Mouse (Mus musculus) midbrain, embryonic 16.5 days (tissue): ENCODE results near the gene Ap1g1. TPM values are rescaled to one million over a fixed set of nuclear protein-coding genes. Genes with fewer than 3 reads are reported as not detected.

ENCODE experiments used
- ATAC-seq: fragments of 200-750 bp; cut with Nextera tagmentation; 2 replicates; pipeline ENCODE4 v1.8.0; 2017; ENCODE audit warnings: moderate TSS enrichment
- H3K27ac ChIP-seq: fragments of 300-500 bp; sonication (generic); 2 replicates; pipeline ENCODE4 v1.5.1; 2014; ENCODE audit warnings: mild to moderate bottlenecking, low read length, mixed read lengths
- H3K27me3 ChIP-seq: fragments of 300-500 bp; sonication (generic); 2 replicates; pipeline ENCODE4 v1.6.1; 2014; ENCODE audit warnings: low read depth, low read length, mixed read lengths; ENCODE audit not compliant: control insufficient read depth, insufficient read depth
- H3K36me3 ChIP-seq: fragments of 300-500 bp; sonication (generic); 2 replicates; pipeline ENCODE4 v1.6.1; 2014; ENCODE audit warnings: mild to moderate bottlenecking, low read length, moderate library complexity, mixed read lengths; ENCODE audit not compliant: control insufficient read depth, insufficient read depth
- H3K4me1 ChIP-seq: fragments of 300-500 bp; sonication (generic); 2 replicates; pipeline ENCODE4 v1.6.1; 2014; ENCODE audit warnings: mild to moderate bottlenecking, low read length, mixed read lengths; ENCODE audit not compliant: control insufficient read depth, insufficient read depth
- H3K4me2 ChIP-seq: fragments of 300-500 bp; sonication (generic); 2 replicates; pipeline ENCODE4 v1.6.1; 2014; ENCODE audit warnings: mild to moderate bottlenecking, low read length, mixed read lengths
- H3K4me3 ChIP-seq: fragments of 300-500 bp; sonication (generic); 2 replicates; pipeline ENCODE4 v1.5.1; 2014; ENCODE audit warnings: low read depth, mild to moderate bottlenecking, low read length, moderate library complexity, mixed read lengths
- H3K9ac ChIP-seq: fragments of 300-500 bp; sonication (generic); 2 replicates; pipeline ENCODE4 v1.6.1; 2014; ENCODE audit warnings: low read depth, low read length, mixed read lengths
- H3K9me3 ChIP-seq: fragments of 300-500 bp; sonication (generic); replicated peaks from 2 replicates; pipeline ENCODE4 v1.6.1; 2014; ENCODE audit warnings: mild to moderate bottlenecking, low read length, mixed read lengths; ENCODE audit not compliant: control insufficient read depth, poor library complexity, severe bottlenecking
- WGBS: fragments of 180-500 bp; shearing (Covaris S2); extraction: QIAGEN DNeasy Blood & Tissue Kit; methylation state at CpG from one replicate; pipeline ENCODE4 v1.1.7; 2014; 5-methylcytosine and 5-hydroxymethylcytosine counted together
- polyA plus RNA-seq: library from polyadenylated mRNA; unstranded; fragments of >200 nt; fragmentation: Nextera tagmentation; extraction: Ambion mirVana; gene quantifications from 2 replicates; pipeline ENCODE4 v1.2.1, GENCODE M21; 2015

The Ap1g1 gene
- 53.0 and 55.4 TPM in 2 replicates for polyA plus RNA-seq

- H3K4me3 ChIP-seq = peak within 1 kb of the TSS; percentile 90
- H3K9ac ChIP-seq = peak within 1 kb of the TSS; percentile 91
- peak; percentile 98 for ATAC-seq
- no peaks in the 10 kb centered on the region for H3K36me3 ChIP-seq
- peak within 1 kb of the TSS; percentile 98 for H3K27ac ChIP-seq
- under 1% methylated on average over 55 of the region's 64 CpGs for WGBS
- H3K9me3 ChIP-seq = no peaks in the 10 kb centered on the region
- H3K27me3 ChIP-seq = peaks cover 5% of the 10 kb centered on the region; the same call in 1 of the 2 replicates
- H3K4me2 ChIP-seq = peak within 1 kb of the TSS; percentile 98
- H3K4me1 ChIP-seq = peaks cover 20% of the 10 kb centered on the region
Observed at GRCm38 (mm10) chr8:109778280-109778977, at the start of gene Ap1g1. TSS of gene Ap1g1 (plus strand) at chr8:109778554.

GRCm38 (mm10) chr8:109731012-109731411 lies 47.3 kb upstream of the Ap1g1 start:
- Histone ChIP-seq H3K27me3 (no peaks in the 10 kb centered on the region), H3K9ac (no peak overlapping the region), H3K27ac (no peak overlapping the region), H3K4me2 (no peak overlapping the region), H3K4me3 (no peak overlapping the region), H3K36me3 (peaks cover 29% of the 10 kb centered on the region; the same call in 1 of the 2 replicates), H3K9me3 (no peaks in the 10 kb centered on the region), H3K4me1 (peaks cover 4% of the 10 kb centered on the region)
- ATAC-seq = no peak
- WGBS = 75% methylated on average over 3 of the region's 3 CpGs

GRCm38 (mm10) chr8:109734018-109734417 lies 44.3 kb upstream of the Ap1g1 start:
- Histone ChIP-seq H3K4me3 (no peak overlapping the region), H3K4me2 (no peak overlapping the region), H3K9ac (no peak overlapping the region), H3K27me3 (no peaks in the 10 kb centered on the region), H3K9me3 (no peaks in the 10 kb centered on the region), H3K4me1 (peaks cover 13% of the 10 kb centered on the region), H3K27ac (no peak overlapping the region), H3K36me3 (peaks cover 29% of the 10 kb centered on the region; the same call in 1 of the 2 replicates)
- 97% methylated on average over 3 of the region's 3 CpGs for WGBS
- ATAC-seq = no peak

- Histone ChIP-seq H3K4me1 (peaks cover 13% of the 10 kb centered on the region), H3K27me3 (no peaks in the 10 kb centered on the region), H3K36me3 (peaks cover 17% of the 10 kb centered on the region; the same call in 1 of the 2 replicates), H3K4me3 (peak overlapping the region; percentile 99), H3K4me2 (peak overlapping the region; percentile 95), H3K9ac (peak overlapping the region; percentile 99), H3K27ac (peak overlapping the region; percentile 69; the same call in 1 of the 2 replicates), H3K9me3 (no peaks in the 10 kb centered on the region)
- no peak for ATAC-seq
- 9% methylated on average over 8 of the region's 8 CpGs for WGBS
Observed at GRCm38 (mm10) chr8:109736819-109737218, 41.5 kb upstream of the Ap1g1 start.

- H3K27me3 ChIP-seq = no peaks in the 10 kb centered on the region
- ATAC-seq = peak; percentile 85
- H3K36me3 ChIP-seq = peaks cover 12% of the 10 kb centered on the region; the same call in 1 of the 2 replicates
- H3K27ac ChIP-seq = peak within 1 kb of the TSS; percentile 69
- H3K4me1 ChIP-seq = peaks cover 13% of the 10 kb centered on the region
- WGBS = 1% methylated on average over 57 of the region's 59 CpGs
- peak within 1 kb of the TSS; percentile 99 for H3K4me3 ChIP-seq
- H3K9ac ChIP-seq = peak within 1 kb of the TSS; percentile 99
- no peaks in the 10 kb centered on the region for H3K9me3 ChIP-seq
- peak within 1 kb of the TSS; percentile 95 for H3K4me2 ChIP-seq
Observed at GRCm38 (mm10) chr8:109737237-109738048, 40.9 kb upstream of the Ap1g1 start, which contains the start of gene Atxn1l. TSS of gene Atxn1l (minus strand) at chr8:109737739.

GRCm38 (mm10) chr8:109738049-109738380 lies 40.3 kb upstream of the Ap1g1 start:
- no peak overlapping the region for H3K27ac ChIP-seq
- no peaks in the 10 kb centered on the region for H3K27me3 ChIP-seq
- H3K4me1 ChIP-seq = peaks cover 13% of the 10 kb centered on the region
- no peaks in the 10 kb centered on the region for H3K9me3 ChIP-seq
- peaks cover 6% of the 10 kb centered on the region; the same call in 1 of the 2 replicates for H3K36me3 ChIP-seq
- WGBS = 94% methylated on average over 1 of the region's 1 CpGs
- H3K4me3 ChIP-seq = peak overlapping the region; percentile 99
- peak overlapping the region; percentile 99; the same call in 1 of the 2 replicates for H3K9ac ChIP-seq
- H3K4me2 ChIP-seq = peak overlapping the region; percentile 95
- no peak for ATAC-seq

GRCm38 (mm10) chr8:109747468-109748199 lies 30.7 kb upstream of the Ap1g1 start:
- Histone ChIP-seq H3K36me3 (no peaks in the 10 kb centered on the region), H3K9me3 (no peaks in the 10 kb centered on the region), H3K27ac (no peak overlapping the region), H3K4me2 (no peak overlapping the region), H3K27me3 (no peaks in the 10 kb centered on the region), H3K4me3 (no peak overlapping the region), H3K4me1 (no peaks in the 10 kb centered on the region), H3K9ac (no peak overlapping the region)
- no peak for ATAC-seq
- 92% methylated on average over 12 of the region's 12 CpGs for WGBS

GRCm38 (mm10) chr8:109750274-109750673 lies 28.1 kb upstream of the Ap1g1 start:
- no peak overlapping the region for H3K4me3 ChIP-seq
- no peaks in the 10 kb centered on the region for H3K9me3 ChIP-seq
- no peaks in the 10 kb centered on the region for H3K4me1 ChIP-seq
- ATAC-seq = no peak
- no peaks in the 10 kb centered on the region for H3K27me3 ChIP-seq
- no peaks in the 10 kb centered on the region for H3K36me3 ChIP-seq
- 62% methylated on average over 5 of the region's 5 CpGs for WGBS
- H3K4me2 ChIP-seq = no peak overlapping the region
- no peak overlapping the region for H3K9ac ChIP-seq
- no peak overlapping the region for H3K27ac ChIP-seq
